Mouse (Mus musculus) CH12.LX (cell line): ENCODE results near the gene Tex12. TPM values are rescaled to one million over a fixed set of nuclear protein-coding genes. Genes with fewer than 3 reads are reported as not detected.

Experiments
- DNase-seq: peaks from one replicate; pipeline ENCODE4 v3.0.0-alpha.2; 2013; ENCODE audit errors: extremely low read depth
- H3K27ac ChIP-seq: 2 replicates; pipeline ENCODE4 v1.5.1; 2012; ENCODE audit warnings: low read depth, mild to moderate bottlenecking, control low read depth, moderate library complexity; ENCODE audit not compliant: insufficient read depth
- H3K27me3 ChIP-seq: replicated peaks from 2 replicates; pipeline ENCODE3; 2012; ENCODE audit warnings: inconsistent platforms
- H3K36me3 ChIP-seq, 2 experiments: replicated peaks in 1 of 2; 2 replicates each; pipeline versions ENCODE3 to v1.6.1; 2012; ENCODE audit warnings: inconsistent platforms in 1 of 2, low read length in 1 of 2, mild to moderate bottlenecking in 1 of 2, mixed read lengths in 1 of 2, moderate library complexity in 1 of 2; ENCODE audit not compliant: control insufficient read depth in 1 of 2, insufficient read depth in 1 of 2
- H3K4me1 ChIP-seq, 2 experiments: 2 replicates each; pipeline ENCODE4 v1.6.1; 2012; ENCODE audit warnings: inconsistent platforms in 1 of 2, moderate library complexity in 1 of 2; ENCODE audit not compliant: insufficient read depth in 2 of 2, control insufficient read depth in 1 of 2
- H3K4me2 ChIP-seq: 2 replicates; pipeline ENCODE4 v1.6.1; 2012; ENCODE audit warnings: low read depth, mild to moderate bottlenecking, control low read depth; ENCODE audit not compliant: poor library complexity, insufficient read depth, severe bottlenecking
- H3K4me3 ChIP-seq, 3 experiments: fragments of 150-350 bp in 1 of 3; sonication (generic) in 1 of 3; replicated peaks in 1 of 3; 2 replicates each; pipeline versions ENCODE3 to v1.5.1; 2011 to 2012; ENCODE audit warnings: low read depth in 2 of 3, low read length in 2 of 3, mild to moderate bottlenecking in 2 of 3, moderate library complexity in 2 of 3, control low read depth in 1 of 3, improper control_type of control experiment in 1 of 3, inconsistent platforms in 1 of 3, mixed read lengths in 1 of 3; ENCODE audit not compliant: poor library complexity in 1 of 3
- H3K79me2 ChIP-seq: replicated peaks from 2 replicates; pipeline ENCODE4 v1.6.1; 2012; ENCODE audit warnings: mild to moderate bottlenecking, moderate library complexity; ENCODE audit not compliant: control insufficient read depth, poor library complexity, insufficient read depth, severe bottlenecking; ENCODE audit errors: extremely low read depth
- H3K9ac ChIP-seq: 2 replicates; pipeline ENCODE4 v1.6.1; 2012; ENCODE audit warnings: low read depth, mild to moderate bottlenecking, control low read depth, moderate library complexity; ENCODE audit not compliant: insufficient read depth
- H3K9me3 ChIP-seq: replicated peaks from 2 replicates; pipeline ENCODE3; 2012; ENCODE audit warnings: low read length, inconsistent platforms, mixed read lengths
- BHLHE40 ChIP-seq: IDR thresholded peaks from 2 replicates; pipeline ENCODE4 v1.6.1; 2011; ENCODE audit warnings: mild to moderate bottlenecking, low read depth, low read length, improper control_type of control experiment
- CHD1 ChIP-seq: IDR thresholded peaks from 2 replicates; pipeline ENCODE4 v1.6.1; 2012; ENCODE audit warnings: low read depth, low read length, improper control_type of control experiment, inconsistent platforms
- CHD2 ChIP-seq: IDR thresholded peaks from 2 replicates; pipeline ENCODE4 v1.6.1; 2011; ENCODE audit warnings: low read length, improper control_type of control experiment
- CTCF ChIP-seq, 2 experiments: IDR thresholded peaks in 1 of 2; conservative IDR thresholded peaks in 1 of 2; 2 replicates each; pipeline ENCODE4 v1.5.1; 2011 to 2012; ENCODE audit warnings: low read depth in 2 of 2, low read length in 2 of 2, improper control_type of control experiment in 1 of 2, inconsistent platforms in 1 of 2, mild to moderate bottlenecking in 1 of 2, moderate library complexity in 1 of 2
- ELF1 ChIP-seq: IDR thresholded peaks from 2 replicates; pipeline ENCODE4 v1.6.1; 2014; ENCODE audit warnings: low read depth, mild to moderate bottlenecking, inconsistent platforms, low read length, improper control_type of control experiment
- EP300 ChIP-seq: IDR thresholded peaks from 2 replicates; pipeline ENCODE4 v1.6.1; 2011; ENCODE audit warnings: low read length, improper control_type of control experiment
- ETS1 ChIP-seq: conservative IDR thresholded peaks from 2 replicates; pipeline ENCODE4 v1.6.1; 2012; ENCODE audit warnings: low read depth, mild to moderate bottlenecking, inconsistent platforms, low read length, improper control_type of control experiment, moderate library complexity
- HCFC1 ChIP-seq: IDR thresholded peaks from 2 replicates; pipeline ENCODE4 v1.6.1; 2012; ENCODE audit warnings: low read depth, mild to moderate bottlenecking, inconsistent platforms, low read length, improper control_type of control experiment
- IRF4 ChIP-seq: IDR thresholded peaks from 2 replicates; pipeline ENCODE4 v1.6.1; 2014; ENCODE audit warnings: low read depth, mild to moderate bottlenecking, inconsistent platforms, low read length, improper control_type of control experiment
- JUN ChIP-seq: IDR thresholded peaks from 2 replicates; pipeline ENCODE4 v1.6.1; 2011; ENCODE audit warnings: low read depth, mild to moderate bottlenecking, low read length, improper control_type of control experiment, moderate library complexity; ENCODE audit not compliant: insufficient read depth
- JUND ChIP-seq: conservative IDR thresholded peaks from 2 replicates; pipeline ENCODE4 v1.6.1; 2011; ENCODE audit warnings: low read depth, low read length, improper control_type of control experiment
- KAT2A ChIP-seq: IDR thresholded peaks from 2 replicates; pipeline ENCODE4 v1.6.1; 2012; ENCODE audit warnings: low read length, improper control_type of control experiment, inconsistent platforms; ENCODE audit not compliant: insufficient replicate concordance
- MAX ChIP-seq: IDR thresholded peaks from 2 replicates; pipeline ENCODE4 v1.6.1; 2011; ENCODE audit warnings: low read length, improper control_type of control experiment
- MAZ ChIP-seq: IDR thresholded peaks from 2 replicates; pipeline ENCODE4 v1.6.1; 2012; ENCODE audit warnings: low read depth, mild to moderate bottlenecking, inconsistent platforms, low read length, improper control_type of control experiment, moderate library complexity
- MEF2A ChIP-seq: IDR thresholded peaks from 2 replicates; pipeline ENCODE4 v1.6.1; 2014; ENCODE audit warnings: low read depth, mild to moderate bottlenecking, inconsistent platforms, low read length, improper control_type of control experiment, borderline replicate concordance
- MYC ChIP-seq: IDR thresholded peaks from 2 replicates; pipeline ENCODE4 v1.6.1; 2011; ENCODE audit warnings: low read depth, mild to moderate bottlenecking, improper control_type of control experiment, low read length
- NELFE ChIP-seq: IDR thresholded peaks from 2 replicates; pipeline ENCODE4 v1.6.1; 2011; ENCODE audit warnings: low read depth, low read length, improper control_type of control experiment
- NRF1 ChIP-seq: IDR thresholded peaks from 2 replicates; pipeline ENCODE4 v1.6.1; 2014; ENCODE audit warnings: low read depth, mild to moderate bottlenecking, inconsistent platforms, low read length, improper control_type of control experiment, moderate library complexity
- POLR2A ChIP-seq: IDR thresholded peaks from 2 replicates; pipeline ENCODE4 v1.6.1; 2011; ENCODE audit warnings: low read depth, mild to moderate bottlenecking, improper control_type of control experiment, low read length
- POLR2AphosphoS2 ChIP-seq: IDR thresholded peaks from 2 replicates; pipeline ENCODE4 v1.6.1; 2011; ENCODE audit warnings: low read depth, low read length, improper control_type of control experiment
- RAD21 ChIP-seq: IDR thresholded peaks from 2 replicates; pipeline ENCODE4 v1.6.1; 2011; ENCODE audit warnings: low read depth, mild to moderate bottlenecking, low read length, improper control_type of control experiment, moderate library complexity
- RCOR1 ChIP-seq: conservative IDR thresholded peaks from 2 replicates; pipeline ENCODE4 v1.6.1; 2012; ENCODE audit warnings: low read depth, mild to moderate bottlenecking, inconsistent platforms, low read length, improper control_type of control experiment
- SIN3A ChIP-seq: IDR thresholded peaks from 2 replicates; pipeline ENCODE4 v1.6.1; 2012; ENCODE audit warnings: low read length, improper control_type of control experiment, inconsistent platforms
- TBP ChIP-seq: conservative IDR thresholded peaks from 2 replicates; pipeline ENCODE4 v1.6.1; 2011; ENCODE audit warnings: low read depth, low read length, improper control_type of control experiment
- TCF12 ChIP-seq: IDR thresholded peaks from 2 replicates; pipeline ENCODE4 v1.6.1; 2014; ENCODE audit warnings: low read depth, mild to moderate bottlenecking, inconsistent platforms, low read length, improper control_type of control experiment
- USF1 ChIP-seq: IDR thresholded peaks from 2 replicates; pipeline ENCODE4 v1.6.1; 2014; ENCODE audit warnings: low read depth, mild to moderate bottlenecking, inconsistent platforms, low read length, improper control_type of control experiment
- USF2 ChIP-seq: conservative IDR thresholded peaks from 2 replicates; pipeline ENCODE4 v1.6.1; 2011; ENCODE audit warnings: low read depth, low read length, improper control_type of control experiment
- ZC3H11A ChIP-seq: IDR thresholded peaks from 2 replicates; pipeline ENCODE4 v1.6.1; 2012; ENCODE audit warnings: low read depth, mild to moderate bottlenecking, inconsistent platforms, low read length, improper control_type of control experiment
- ZKSCAN1 ChIP-seq: IDR thresholded peaks from 2 replicates; pipeline ENCODE4 v1.6.1; 2012; ENCODE audit warnings: low read depth, inconsistent platforms, low read length, improper control_type of control experiment, borderline replicate concordance
- dilution Hi-C: fragments of 300-500 bp; cut with MboI; formaldehyde crosslinking; loops from 2 replicates; pipeline ENCODE4 v1.14.3; 2020; ENCODE audit warnings: low sequenced_read_pairs; ENCODE audit not compliant: extremely low pct_unique_long_range_greater_than_20kb, extremely low pct_ligation_motif_present
- in situ Hi-C: fragments of 300-500 bp; cut with MboI; formaldehyde crosslinking; loops from 3 replicates; pipeline ENCODE4 v1.14.3; 2019; ENCODE audit warnings: low sequenced_read_pairs, low pct_ligation_motif_present, low pct_unique_long_range_greater_than_20kb, mixed read lengths
- polyA plus RNA-seq: library from polyadenylated mRNA; unstranded; fragments of >175 nt; gene quantifications from 2 replicates; pipeline ENCODE4 v1.2.1, GENCODE M21; 2012; ENCODE audit warnings: low read depth; ENCODE audit not compliant: insufficient read length
- total RNA-seq, 2 experiments: library from RNA; depleted of rRNA; stranded (reverse); fragments of 300-350 nt in 1 of 2; fragments of >200 nt in 1 of 2; gene quantifications; 2 replicates each; pipeline ENCODE4 v1.2.3; 2012 to 2014

The Tex12 gene
- total and polyA plus RNA-seq, 3 experiments = not detected

DNA sequence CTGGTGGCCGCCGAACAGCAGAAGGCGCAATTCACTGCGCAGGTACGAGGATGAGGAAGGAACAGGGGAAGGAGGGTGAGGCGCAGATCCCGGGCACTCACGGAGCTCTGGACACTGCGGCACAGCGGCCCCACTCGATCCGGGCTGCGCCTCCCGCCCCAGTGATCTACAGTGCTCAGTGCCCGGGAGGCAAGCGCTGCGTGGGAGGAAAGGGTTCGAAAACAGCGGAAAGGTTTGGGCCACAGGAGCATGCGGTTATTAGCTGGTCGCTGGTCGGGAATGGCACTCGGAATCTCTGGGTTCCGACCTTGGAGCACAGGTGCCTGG, 42.8 kb upstream of the Tex12 start:
- Histone ChIP-seq H3K27me3 (no peaks in the 10 kb centered on the region), H3K27ac (peak overlapping the region; percentile 62), H3K9me3 (no peaks in the 10 kb centered on the region), H3K79me2 (peaks cover 47% of the 10 kb centered on the region), H3K9ac (peak overlapping the region; percentile 92), H3K4me3 (peak overlapping the region; percentile 80 to 98 (median 84)), H3K36me3 (peaks cover 25 to 48% of the 10 kb centered on the region in 2 experiments), H3K4me1 (peaks cover 5 to 34% of the 10 kb centered on the region in 2 experiments; a peak in 3 of 4 replicates), H3K4me2 (peak overlapping the region; percentile 89)
- no peak for DNase-seq
- dilution Hi-C loops (no loop called here), in situ Hi-C loops (loop anchor here (10.0 kb wide), 1 partner anchor 149 kb away; no protein-coding TSS in a partner anchor)
- peak; percentile 8; the same call in 1 of the 2 replicates for TF ChIP-seq SIN3A
- TF ChIP-seq CTCF (conservative IDR thresholded peaks at IDR 0.05 in 1 of 2, IDR thresholded peaks at IDR 0.05 in 1 of 2; ENCODE audit: low read depth in 2 of 2, low read length in 2 of 2) = peak in 1 of 2 experiments; percentile 29; a peak in 2 of 4 replicates
- TF ChIP-seq NRF1 = no peak

DNA sequence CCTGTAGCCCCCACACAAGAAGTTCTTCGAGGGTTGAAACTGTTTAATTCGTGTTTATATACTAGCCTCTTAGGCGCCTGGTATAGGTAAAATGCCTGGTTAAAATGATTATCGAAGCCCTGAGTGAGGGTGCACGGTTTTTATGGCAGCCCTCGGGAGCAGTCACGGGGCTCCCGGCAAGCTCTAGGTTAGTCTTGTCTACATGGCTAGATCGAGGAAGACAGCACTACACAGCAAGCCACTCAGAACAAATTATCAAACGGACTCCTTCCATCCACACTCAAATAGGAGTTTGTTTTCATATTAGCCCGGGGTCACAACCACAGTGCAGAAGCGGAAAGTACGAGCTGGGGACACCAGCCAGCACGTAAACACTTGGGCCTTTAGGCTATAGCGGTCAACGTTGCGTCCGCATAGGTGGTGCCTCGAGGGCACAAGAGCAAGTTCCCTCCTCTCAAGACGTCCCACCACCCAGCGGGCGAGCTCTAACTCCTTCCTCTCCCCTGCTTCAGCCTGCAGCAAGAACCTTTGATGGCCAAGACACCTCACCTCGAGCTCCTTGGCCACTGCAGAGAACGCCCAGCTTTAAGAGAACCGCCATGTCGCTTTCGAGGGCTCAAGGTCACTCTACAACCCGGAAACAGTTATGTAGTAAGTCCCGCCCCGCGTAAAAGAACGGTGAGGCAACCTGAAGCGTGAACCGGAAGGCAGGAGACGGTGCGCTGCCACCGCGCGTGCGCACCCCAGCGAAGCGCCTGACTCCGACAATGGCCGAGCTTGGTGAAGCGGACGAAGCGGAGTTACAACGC, 42.3 kb upstream of the Tex12 start, which contains the start of the genes Sdhd and Timm8b:
Sdhd (minus strand) TSS at position 624 of the 809 bp plus-strand sequence.
Timm8b (plus strand) TSS at position 722 of the 809 bp plus-strand sequence.
- no peaks in the 10 kb centered on the region for H3K27me3 ChIP-seq
- H3K36me3 ChIP-seq = peaks cover 27 to 49% of the 10 kb centered on the region in 2 experiments
- peaks cover 47% of the 10 kb centered on the region for H3K79me2 ChIP-seq
- dilution Hi-C loops (no loop called here), in situ Hi-C loops (loop anchor here (10.0 kb wide), 1 partner anchor 149 kb away; no protein-coding TSS in a partner anchor)
- peak within 1 kb of the TSS; percentile 89 for H3K4me2 ChIP-seq
- H3K9ac ChIP-seq = peak within 1 kb of the TSS; percentile 92
- DNase-seq = peak; percentile 96
- H3K4me1 ChIP-seq = peaks cover 5 to 34% of the 10 kb centered on the region in 2 experiments; a peak in 3 of 4 replicates
- peak within 1 kb of the TSS; percentile 80 to 98 (median 84) for H3K4me3 ChIP-seq
- H3K9me3 ChIP-seq = no peaks in the 10 kb centered on the region
- H3K27ac ChIP-seq = peak within 1 kb of the TSS; percentile 62
- peak; percentile 38; the same call in 1 of the 2 replicates for TF ChIP-seq IRF4
- no peak; the same call in 1 of the 2 replicates for TF ChIP-seq RCOR1
- TF ChIP-seq CHD1 = 0 out of 2 replicates have a peak, but pooled peaks have one; percentile 67
- TF ChIP-seq NELFE = peak; percentile 94
- peak; percentile 16; the same call in 1 of the 2 replicates for TF ChIP-seq MEF2A
- peak; percentile 96 for TF ChIP-seq POLR2A
- TF ChIP-seq ELF1 = peak; percentile 93
- TF ChIP-seq ZKSCAN1 = no peak
- TF ChIP-seq EP300 = no peak
- no peak for TF ChIP-seq JUND
- TF ChIP-seq MAX = peak; percentile 73
- TF ChIP-seq KAT2A = peak; percentile 86; the same call in 1 of the 2 replicates
- peak; percentile 70 for TF ChIP-seq BHLHE40
- TF ChIP-seq TBP = peak; percentile 91
- TF ChIP-seq USF2 = no peak
- peak; percentile 88 for TF ChIP-seq CHD2
- TF ChIP-seq CTCF (conservative IDR thresholded peaks at IDR 0.05 in 1 of 2, IDR thresholded peaks at IDR 0.05 in 1 of 2; ENCODE audit: low read depth in 2 of 2, low read length in 2 of 2) = no peak
- peak; percentile 94 for TF ChIP-seq TCF12
- TF ChIP-seq ETS1 = 0 out of 2 replicates have a peak, but pooled peaks have one; percentile 26
- peak; percentile 68; the same call in 1 of the 2 replicates for TF ChIP-seq MYC
- no peak for TF ChIP-seq MAZ
- TF ChIP-seq JUN = no peak
- TF ChIP-seq NRF1 = peak; percentile 98
- peak; percentile 90 for TF ChIP-seq SIN3A
- TF ChIP-seq RAD21 = no peak
- TF ChIP-seq ZC3H11A = no peak
- no peak; the same call in 1 of the 2 replicates for TF ChIP-seq POLR2AphosphoS2
- no peak for TF ChIP-seq USF1
- peak; percentile 90 for TF ChIP-seq HCFC1
